Mouse (Mus musculus): Measurements from ENCODE around the gene Chd4.

- no peak for TF ChIP-seq POLR2A (IDR thresholded peaks at IDR 0.05; ENCODE audit: insufficient read depth, low read length)
- no peak for TF ChIP-seq CTCF (IDR thresholded peaks at IDR 0.05; ENCODE audit: low read depth, low read length)
- TF ChIP-seq EP300 (IDR thresholded peaks at IDR 0.05; ENCODE audit: insufficient read depth, low read depth, low read length): no peak
Measured at GRCm38 (mm10) chr6:125179601-125180000, 83.8 kb downstream of the Chd4 start.

Measured in ES-Bruce4 (cell line).